14 mouse cellular contexts compared by ENCODE assay signal in the genomic region with DNA sequence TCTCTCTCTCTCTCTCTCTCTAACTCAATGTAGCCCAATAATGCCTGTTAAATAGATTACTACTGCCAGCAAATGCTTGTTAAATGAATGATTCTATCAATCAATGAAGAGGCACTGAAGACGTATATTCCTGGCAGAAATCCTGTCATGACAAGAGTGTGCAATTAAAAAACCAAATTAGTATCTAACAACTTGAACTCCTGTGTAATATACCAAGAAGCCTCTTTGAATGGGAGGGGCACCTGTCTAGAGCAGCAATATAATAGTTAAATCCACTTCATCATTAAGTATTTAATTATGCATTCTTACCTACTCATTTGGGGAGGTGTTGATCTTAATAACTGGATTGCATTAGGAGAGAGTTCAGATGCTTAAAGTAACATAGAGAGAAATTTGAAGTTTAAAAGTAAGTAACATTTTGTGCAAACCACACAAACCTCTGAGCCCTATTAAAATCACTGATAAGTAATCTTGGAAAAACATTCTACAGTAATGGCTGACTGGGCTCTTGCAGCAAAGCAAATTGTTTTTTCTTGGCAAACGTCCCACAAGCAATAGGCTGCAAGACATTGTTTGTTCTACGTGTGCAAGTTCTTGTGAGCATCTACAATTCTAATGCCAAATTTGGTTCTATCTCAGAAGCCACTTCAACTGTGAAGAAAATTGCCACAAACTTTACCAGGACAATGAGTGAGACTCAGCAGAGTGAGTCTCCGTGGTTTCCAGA.
DNase-seq lines count a peak whose midpoint lies in the region; ATAC-seq and TF ChIP-seq lines count a peak whose summit lies in the region.
"Had no signal": no experiment of that assay in that cellular context is flagged by ENCODE, and none has a peak within 500 bp of the region (broad histone marks: within the 10 kb centered on the region; RNA-seq: fewer than 3 reads in every experiment).

No protein-coding gene starts in this region.

- no peak overlapping the region for H3K4me3 ChIP-seq in kidney, adult 2 months (ENCODE audit: insufficient read depth, low read depth, low read length)
- no peak overlapping the region for H3K4me3 ChIP-seq in midbrain, embryonic 14.5 days (replicated peaks; ENCODE audit: low read depth, low read length)
- no peak overlapping the region for H3K4me3 ChIP-seq in midbrain, embryonic 10.5 days
- H3K4me3 ChIP-seq: liver, embryonic 13.5 days; midbrain, embryonic 12.5 days; stomach, embryonic 15.5 days had no signal

- no peak overlapping the region for H3K27ac ChIP-seq in kidney, adult 2 months (ENCODE audit: insufficient read depth, low read depth, low read length)
- no peak overlapping the region for H3K27ac ChIP-seq in midbrain, embryonic 14.5 days (replicated peaks; ENCODE audit: low read depth, low read length)
- H3K27ac ChIP-seq in midbrain, embryonic 10.5 days (replicated peaks), result no peak overlapping the region
- H3K27ac ChIP-seq: liver, embryonic 13.5 days; midbrain, embryonic 12.5 days; stomach, embryonic 15.5 days had no signal

- H3K27me3 ChIP-seq in kidney, adult 2 months (replicated peaks; ENCODE audit: control insufficient read depth, insufficient read depth, low read length), result no peaks in the 10 kb centered on the region
- H3K27me3 ChIP-seq in midbrain, embryonic 14.5 days (ENCODE audit: control insufficient read depth, insufficient read depth, low read length), result no peaks in the 10 kb centered on the region
- H3K27me3 ChIP-seq in midbrain, embryonic 10.5 days (ENCODE audit: low read depth, poor library complexity, severe bottlenecking), result no peaks in the 10 kb centered on the region
- H3K27me3 ChIP-seq: liver, embryonic 13.5 days; midbrain, embryonic 12.5 days; stomach, embryonic 15.5 days had no signal

- peaks cover 2% of the 10 kb centered on the region; the same call in 1 of the 2 replicates for H3K4me1 ChIP-seq in kidney, adult 2 months (ENCODE audit: control insufficient read depth, insufficient read depth, low read length)
- H3K4me1 ChIP-seq in midbrain, embryonic 14.5 days (ENCODE audit: control insufficient read depth, insufficient read depth, low read length), result no peaks in the 10 kb centered on the region
- no peaks in the 10 kb centered on the region for H3K4me1 ChIP-seq in midbrain, embryonic 10.5 days
- H3K4me1 ChIP-seq: liver, embryonic 13.5 days; stomach, embryonic 15.5 days had no signal

- no peak for TF ChIP-seq CTCF in kidney, adult 2 months (conservative IDR thresholded peaks at IDR 0.05; ENCODE audit: insufficient read depth, insufficient read length, low read depth, low read length)
- no peak for TF ChIP-seq CTCF in brain, embryonic 14.5 days (IDR thresholded peaks at IDR 0.05; ENCODE audit: borderline replicate concordance, extremely low read depth, insufficient read depth, insufficient read length)

- no peak for ATAC-seq in midbrain, embryonic 14.5 days (ENCODE audit: low FRiP score, low TSS enrichment)
- ATAC-seq in megakaryocyte progenitor cell, adult 5-6 weeks (replicated peaks; ENCODE audit: poor library complexity), result peak; percentile 11; the same call in 1 of the 2 replicates
- ATAC-seq: CD4-positive, CD25-positive, alpha-beta regulatory T cell, adult 4 months had no signal

- 41% methylated on average over 4 of the region's 4 CpGs for WGBS in kidney, adult 2 months
- WGBS in midbrain, embryonic 14.5 days, result 70% methylated on average over 4 of the region's 4 CpGs
- 83% methylated on average over 4 of the region's 4 CpGs for WGBS in midbrain, embryonic 10.5 days

- no peak overlapping the region for H3K4me2 ChIP-seq in midbrain, embryonic 14.5 days (ENCODE audit: low read length)
- H3K4me2 ChIP-seq: liver, embryonic 13.5 days; midbrain, embryonic 12.5 days; stomach, embryonic 15.5 days had no signal

- DNase-seq in kidney, adult 2 months, result peak; percentile 37
- no peak for DNase-seq in kidney, adult 18-20 months
- DNase-seq in midbrain, embryonic 14.5 days, result peak; percentile 23
- DNase-seq in midbrain, embryonic 10.5 days (ENCODE audit: low spot score), result no peak
- peak; percentile 84 for DNase-seq in brain, embryonic 14.5 days (ENCODE audit: low read depth)
- DNase-seq in spleen, postnatal 10 days (ENCODE audit: low spot score in 2 of 2), result no peak
- no peak for DNase-seq in layer of hippocampus, adult 8-10 months (ENCODE audit: low spot score in 2 of 2)
- DNase-seq: cerebellum, adult 2 months; liver, embryonic 13.5 days; thymus, postnatal 14 days had no signal

- no peaks in the 10 kb centered on the region for H3K9me3 ChIP-seq in midbrain, embryonic 14.5 days (ENCODE audit: control insufficient read depth, low read length)
- H3K9me3 ChIP-seq in midbrain, embryonic 10.5 days (replicated peaks), result no peaks in the 10 kb centered on the region
- H3K9me3 ChIP-seq: liver, embryonic 13.5 days; midbrain, embryonic 12.5 days; stomach, embryonic 15.5 days had no signal

- no peak for TF ChIP-seq POLR2A in kidney, adult 2 months (IDR thresholded peaks at IDR 0.05; ENCODE audit: low read depth, low read length)
- TF ChIP-seq POLR2A in brain, embryonic 14.5 days (IDR thresholded peaks at IDR 0.05; ENCODE audit: borderline replicate concordance, extremely low read depth, insufficient read depth, insufficient read length, poor library complexity, severe bottlenecking), result no peak

- H3K36me3 ChIP-seq in kidney, adult 2 months (ENCODE audit: control insufficient read depth, insufficient read depth, low read length), result no peaks in the 10 kb centered on the region
- H3K36me3 ChIP-seq in midbrain, embryonic 14.5 days (ENCODE audit: control insufficient read depth, insufficient read depth, low read length), result no peaks in the 10 kb centered on the region
- H3K36me3 ChIP-seq in midbrain, embryonic 10.5 days, result no peaks in the 10 kb centered on the region
- H3K36me3 ChIP-seq: liver, embryonic 13.5 days; midbrain, embryonic 12.5 days; stomach, embryonic 15.5 days had no signal

- no peak overlapping the region for H3K9ac ChIP-seq in midbrain, embryonic 14.5 days (replicated peaks; ENCODE audit: low read length)
- H3K9ac ChIP-seq: liver, embryonic 13.5 days; midbrain, embryonic 12.5 days; stomach, embryonic 15.5 days had no signal

Comparison
In these comparisons a context has a peak if more than half of its experiments do, and no peak if none do; other contexts are left out.
1. DNase-seq: peak in kidney, adult 2 months (single experiment), midbrain, embryonic 14.5 days (single experiment) and brain, embryonic 14.5 days (single experiment); none in kidney, adult 18-20 months (single experiment), midbrain, embryonic 10.5 days (single experiment), spleen, postnatal 10 days (0 of 2) and layer of hippocampus, adult 8-10 months (0 of 2).